Mouse (Mus musculus): ENCODE results near the gene Psme1.

Psme1 gene

GRCm38 (mm10) chr14:55598521-55599390 is 20.8 kb downstream of the Psme1 start:
- no peak for DNase-seq (ENCODE audit: low spot score in 2 of 2)

GRCm38 (mm10) chr14:55603271-55603632 is 25.3 kb downstream of the Psme1 start, which contains the start of gene Irf9:
Gene Irf9 (plus strand): TSS chr14:55603571.
- no peak for DNase-seq (ENCODE audit: low spot score in 2 of 2)

- peak; percentile 90 for DNase-seq (ENCODE audit: low spot score in 2 of 2)
Observed at GRCm38 (mm10) chr14:55603633-55604576, 26.0 kb downstream of the Psme1 start.

GRCm38 (mm10) chr14:55604823-55605222 is 26.9 kb downstream of the Psme1 start:
- no peak for DNase-seq (ENCODE audit: low spot score in 2 of 2)

DNA sequence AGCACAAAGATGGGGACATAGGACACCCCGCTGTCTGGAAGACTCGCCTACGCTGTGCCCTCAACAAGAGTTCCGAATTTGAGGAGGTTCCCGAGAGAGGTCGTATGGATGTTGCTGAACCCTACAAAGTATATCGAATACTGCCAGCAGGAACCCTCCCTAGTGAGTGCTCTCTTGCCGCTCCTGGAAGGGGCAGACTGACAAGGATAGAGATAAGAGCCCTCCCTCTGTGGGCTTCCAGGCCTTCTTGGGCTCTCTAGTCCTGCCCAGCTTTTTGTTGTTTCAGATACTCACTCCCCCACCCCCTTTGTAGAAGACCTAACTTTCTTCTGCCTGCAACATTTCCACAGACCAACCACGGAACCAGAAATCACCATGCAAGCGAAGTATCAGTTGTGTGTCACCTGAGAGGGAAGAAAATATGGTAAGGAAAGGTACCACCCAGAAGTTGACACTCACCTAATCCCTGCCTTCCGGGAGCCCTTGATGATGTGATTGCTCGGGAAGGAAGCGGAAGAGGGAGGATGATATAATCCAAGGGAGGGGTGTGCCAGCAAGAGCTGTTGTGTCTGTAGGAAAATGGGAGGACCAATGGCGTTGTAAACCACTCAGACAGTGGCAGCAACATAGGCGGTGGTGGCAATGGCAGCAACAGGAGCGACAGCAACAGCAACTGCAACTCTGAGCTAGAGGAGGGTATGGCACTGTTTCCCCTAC is 28.0 kb downstream of the Psme1 start:
- no peak for DNase-seq (ENCODE audit: low spot score in 2 of 2)

DNA sequence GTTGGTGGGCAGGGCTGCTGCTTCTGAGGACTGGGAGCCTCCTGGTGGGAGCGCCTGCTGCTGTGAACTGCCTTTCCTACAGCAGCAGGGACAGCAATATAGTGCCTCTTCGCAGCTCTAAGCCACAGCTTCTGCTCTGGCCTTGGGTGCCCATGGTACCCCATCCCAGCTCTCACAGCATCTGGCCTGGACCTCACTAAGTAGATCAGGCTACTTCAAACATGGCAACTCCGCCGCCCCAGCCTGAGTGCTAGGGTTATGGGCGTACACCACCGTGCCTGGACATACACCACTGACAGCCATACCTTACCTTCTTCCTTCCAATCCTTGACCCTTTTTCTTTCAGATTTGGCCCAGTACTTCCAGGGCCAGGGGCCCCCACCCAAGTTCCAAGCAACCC is 30.4 kb downstream of the Psme1 start:
- DNase-seq (ENCODE audit: low spot score in 2 of 2): no peak

- DNase-seq (ENCODE audit: low spot score in 2 of 2): no peak
Observed at GRCm38 (mm10) chr14:55613346-55613745, 35.4 kb downstream of the Psme1 start.

DNA sequence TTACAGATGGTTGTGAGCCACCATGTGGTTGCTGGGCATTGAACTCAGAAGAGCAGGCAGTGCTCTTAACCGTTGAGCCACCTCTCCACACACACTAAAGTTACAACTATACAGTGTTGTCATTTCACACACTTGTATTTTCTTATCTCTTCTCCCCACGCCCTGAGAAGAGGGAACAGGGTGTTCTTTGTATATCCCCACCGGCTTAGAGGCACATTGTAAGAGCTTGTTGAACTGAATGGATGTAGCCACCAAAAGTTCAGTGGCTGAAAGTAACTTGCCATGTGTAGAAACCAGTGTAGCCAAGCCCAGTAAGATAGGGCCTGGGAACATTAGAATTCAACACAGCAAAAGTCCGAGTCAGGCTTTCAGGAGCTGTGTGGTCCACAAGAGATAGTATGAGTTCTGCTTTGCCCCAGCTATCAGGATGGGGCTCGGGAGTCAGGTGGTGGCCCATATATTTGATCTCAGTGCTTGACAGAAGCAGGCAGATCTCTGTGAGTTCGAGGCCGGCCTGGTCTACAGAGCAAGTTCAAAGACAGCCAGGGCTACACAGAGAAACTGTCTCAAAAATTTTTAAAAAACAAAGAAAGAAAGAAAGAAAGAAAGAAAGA is 36.7 kb downstream of the Psme1 start:
- no peak for DNase-seq (ENCODE audit: low spot score in 2 of 2)

GRCm38 (mm10) chr14:55615876-55616275 is 38.0 kb downstream of the Psme1 start:
- DNase-seq (ENCODE audit: low spot score in 2 of 2): no peak

DNA sequence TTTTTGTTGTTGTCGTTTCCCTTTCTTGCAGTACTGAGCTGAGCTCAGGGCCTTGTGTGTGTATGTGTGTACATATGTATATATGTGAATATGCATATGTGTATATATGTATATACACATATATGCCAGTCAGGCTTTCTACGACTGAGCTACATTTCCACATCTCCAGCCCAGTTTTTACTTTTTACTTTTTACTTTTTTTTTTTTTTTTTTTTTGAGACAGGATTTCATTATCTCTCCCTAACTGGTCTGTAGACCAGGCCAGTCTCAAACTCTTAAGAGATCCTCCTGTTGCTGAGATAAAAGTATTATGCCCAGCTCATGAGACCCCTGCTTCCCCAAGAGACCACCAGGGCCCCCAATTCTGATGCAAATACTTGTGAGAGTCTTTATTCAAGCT is 38.9 kb downstream of the Psme1 start:
- DNase-seq (ENCODE audit: low spot score in 2 of 2): no peak

DNA sequence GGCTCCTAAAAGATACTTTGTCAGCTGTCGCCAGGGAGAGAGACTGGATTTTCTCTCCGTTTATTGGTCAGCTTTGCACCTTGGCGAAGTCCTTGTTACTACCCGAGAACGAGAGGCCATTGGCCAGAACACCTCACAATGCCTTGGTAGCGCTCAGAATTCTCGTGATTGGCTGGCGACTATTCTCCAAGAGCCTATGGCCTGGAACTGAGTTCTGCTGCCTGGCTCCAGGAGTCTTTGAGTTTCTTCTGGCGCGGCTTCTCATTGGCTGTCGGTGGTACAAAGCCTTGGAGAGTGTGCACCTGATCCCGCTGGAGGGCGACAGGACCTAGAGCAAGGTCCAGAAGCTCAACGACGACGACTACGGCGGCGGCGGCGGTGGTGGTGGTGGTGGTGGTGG is 39.9 kb downstream of the Psme1 start, which contains the start of gene Rec8:
Gene Rec8, plus strand, starts transcription at position 216 of the 400 bp plus-strand sequence.
- no peak for DNase-seq (ENCODE audit: low spot score in 2 of 2)

DNA sequence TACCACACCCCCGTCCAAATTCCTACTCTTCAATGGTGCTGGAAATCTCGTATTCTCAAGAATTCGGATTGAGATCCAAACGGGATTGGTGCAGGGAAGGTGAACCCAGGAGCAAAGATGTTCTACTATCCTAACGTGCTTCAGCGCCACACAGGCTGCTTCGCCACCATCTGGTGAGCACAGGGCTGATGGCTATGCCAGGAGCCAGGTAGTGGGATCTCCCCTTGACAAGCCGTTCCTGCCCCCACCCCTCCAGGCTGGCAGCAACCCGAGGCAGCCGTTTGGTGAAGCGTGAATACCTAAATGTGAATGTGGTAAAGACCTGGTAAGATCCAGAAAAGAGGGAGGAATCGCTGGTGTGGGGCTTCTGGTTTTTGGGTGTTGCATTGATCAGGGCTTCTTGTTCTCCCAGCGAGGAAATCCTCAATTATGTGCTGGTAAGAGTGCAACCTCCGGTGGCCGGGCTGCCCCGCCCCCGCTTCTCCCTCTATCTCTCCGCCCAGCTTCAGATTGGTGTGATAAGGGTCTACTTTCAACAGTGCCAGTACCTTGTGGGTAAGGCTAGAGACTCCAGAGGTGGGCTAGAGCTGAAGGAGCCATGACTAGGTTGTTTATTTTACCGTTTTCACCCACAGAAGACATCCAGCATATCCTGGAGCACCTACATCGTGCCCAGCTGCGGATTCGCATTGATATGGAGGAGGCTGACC is 40.7 kb downstream of the Psme1 start:
- no peak for DNase-seq (ENCODE audit: low spot score in 2 of 2)

DNA sequence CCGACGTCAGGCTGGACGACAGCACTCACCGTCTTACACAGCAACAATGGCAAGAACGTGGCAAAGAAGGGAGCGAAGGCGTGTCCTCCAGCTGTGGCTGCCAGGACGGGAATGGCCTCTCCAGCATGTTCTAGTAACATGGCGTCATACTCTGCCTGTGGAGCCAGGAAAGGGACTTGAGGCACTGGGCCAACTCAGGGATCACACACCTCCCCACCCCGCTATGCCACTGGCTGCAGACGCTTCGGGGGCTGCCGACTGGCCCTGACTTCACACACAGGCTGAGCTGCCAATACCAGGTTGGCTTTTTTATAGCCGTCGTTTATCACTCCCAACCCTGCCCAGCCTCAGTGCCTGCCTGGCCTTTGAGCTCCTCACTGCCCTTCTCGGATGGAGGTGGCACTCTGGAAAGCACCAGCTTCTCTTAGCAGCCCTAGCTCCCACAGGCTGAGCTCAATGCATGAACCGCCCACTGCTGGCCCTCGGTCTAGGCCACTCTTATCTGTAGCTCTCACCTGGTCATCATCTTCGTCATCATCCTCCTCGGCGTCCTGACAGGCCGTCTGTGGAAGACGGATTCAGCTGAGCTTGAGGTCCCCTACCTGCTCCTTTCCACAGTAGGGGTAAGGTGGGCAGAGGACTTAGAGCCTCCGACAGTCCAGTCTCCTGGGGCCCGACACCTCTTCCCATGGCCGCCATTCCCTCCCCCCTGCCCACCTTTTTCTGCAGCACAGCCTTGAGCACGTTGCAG is 50.3 kb downstream of the Psme1 start:
- no peak for DNase-seq (ENCODE audit: low spot score in 2 of 2)

DNA sequence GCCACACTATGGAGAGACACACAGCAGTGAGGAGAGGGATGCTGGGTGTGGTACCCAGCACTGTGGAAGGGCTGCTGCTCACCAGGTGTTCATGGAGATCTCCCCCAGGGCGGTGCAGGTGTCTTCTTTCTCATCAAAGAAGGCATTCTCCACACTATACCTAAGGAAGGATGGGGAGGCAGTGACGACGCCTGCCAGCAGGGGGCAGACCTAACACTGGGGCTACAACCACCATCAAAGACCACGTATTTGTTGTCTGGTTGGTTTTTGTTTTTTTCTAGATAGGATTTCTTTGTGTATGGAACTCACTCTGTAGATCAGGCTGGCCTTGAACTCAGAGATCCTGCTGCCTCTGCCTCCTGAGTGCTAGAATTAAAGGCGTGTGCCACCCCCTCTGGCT is 51.4 kb downstream of the Psme1 start:
- peak; percentile 65 to 87 for DNase-seq (ENCODE audit: low spot score in 2 of 2)

Measured in thymus, postnatal 10 days (tissue).